7 mouse cellular contexts compared by ENCODE assay signal in genomic region chr3:146778451-146778850, GRCm38 (mm10).
"Had no signal": no experiment of that assay in that cellular context is flagged by ENCODE, and none has a peak within 500 bp of the region (broad histone marks: within the 10 kb centered on the region; RNA-seq: fewer than 3 reads in every experiment).

No protein-coding gene starts in this region.

- H3K4me2 ChIP-seq: kidney, embryonic 15.5 days; limb, embryonic 13.5 days; liver, embryonic 13.5 days; midbrain, embryonic 13.5 days had no signal

- DNase-seq: kidney, postnatal 14 days; left cerebral cortex, postnatal 4 days; liver, embryonic 13.5 days; right cerebral cortex, postnatal 25 days had no signal

- H3K9ac ChIP-seq: kidney, embryonic 15.5 days; limb, embryonic 13.5 days; liver, embryonic 13.5 days; midbrain, embryonic 13.5 days had no signal

- H3K9me3 ChIP-seq: kidney, embryonic 15.5 days; limb, embryonic 13.5 days; liver, embryonic 13.5 days; midbrain, embryonic 13.5 days had no signal

- ATAC-seq: midbrain, embryonic 13.5 days had no signal

- H3K4me3 ChIP-seq: kidney, embryonic 15.5 days; limb, embryonic 13.5 days; liver, embryonic 13.5 days; midbrain, embryonic 13.5 days had no signal

- H3K27ac ChIP-seq: kidney, embryonic 15.5 days; limb, embryonic 13.5 days; liver, embryonic 13.5 days; midbrain, embryonic 13.5 days had no signal

- H3K27me3 ChIP-seq: kidney, embryonic 15.5 days; limb, embryonic 13.5 days; liver, embryonic 13.5 days; midbrain, embryonic 13.5 days had no signal

- H3K36me3 ChIP-seq: kidney, embryonic 15.5 days; limb, embryonic 13.5 days; liver, embryonic 13.5 days; midbrain, embryonic 13.5 days had no signal
